Mouse (Mus musculus) CH12.LX (cell line): Measurements from ENCODE around the gene Mitf. TPM values are rescaled to one million over a fixed set of nuclear protein-coding genes. Genes with fewer than 3 reads are reported as not detected.

Experiments used
- DNase-seq: peaks from one replicate; pipeline ENCODE4 v3.0.0-alpha.2; 2013; ENCODE audit errors: extremely low read depth
- H3K27ac ChIP-seq: 2 replicates; pipeline ENCODE4 v1.5.1; 2012; ENCODE audit warnings: low read depth, mild to moderate bottlenecking, control low read depth, moderate library complexity; ENCODE audit not compliant: insufficient read depth
- H3K27me3 ChIP-seq: replicated peaks from 2 replicates; pipeline ENCODE3; 2012; ENCODE audit warnings: inconsistent platforms
- H3K36me3 ChIP-seq, 2 experiments: replicated peaks in 1 of 2; 2 replicates each; pipeline versions ENCODE3 to v1.6.1; 2012; ENCODE audit warnings: inconsistent platforms in 1 of 2, low read length in 1 of 2, mild to moderate bottlenecking in 1 of 2, mixed read lengths in 1 of 2, moderate library complexity in 1 of 2; ENCODE audit not compliant: control insufficient read depth in 1 of 2, insufficient read depth in 1 of 2
- H3K4me1 ChIP-seq, 2 experiments: 2 replicates each; pipeline ENCODE4 v1.6.1; 2012; ENCODE audit warnings: inconsistent platforms in 1 of 2, moderate library complexity in 1 of 2; ENCODE audit not compliant: insufficient read depth in 2 of 2, control insufficient read depth in 1 of 2
- H3K4me2 ChIP-seq: 2 replicates; pipeline ENCODE4 v1.6.1; 2012; ENCODE audit warnings: low read depth, mild to moderate bottlenecking, control low read depth; ENCODE audit not compliant: poor library complexity, insufficient read depth, severe bottlenecking
- H3K4me3 ChIP-seq, 3 experiments: fragments of 150-350 bp in 1 of 3; sonication (generic) in 1 of 3; replicated peaks in 1 of 3; 2 replicates each; pipeline versions ENCODE3 to v1.5.1; 2011 to 2012; ENCODE audit warnings: low read depth in 2 of 3, low read length in 2 of 3, mild to moderate bottlenecking in 2 of 3, moderate library complexity in 2 of 3, control low read depth in 1 of 3, improper control_type of control experiment in 1 of 3, inconsistent platforms in 1 of 3, mixed read lengths in 1 of 3; ENCODE audit not compliant: poor library complexity in 1 of 3
- H3K79me2 ChIP-seq: replicated peaks from 2 replicates; pipeline ENCODE4 v1.6.1; 2012; ENCODE audit warnings: mild to moderate bottlenecking, moderate library complexity; ENCODE audit not compliant: control insufficient read depth, poor library complexity, insufficient read depth, severe bottlenecking; ENCODE audit errors: extremely low read depth
- H3K9ac ChIP-seq: 2 replicates; pipeline ENCODE4 v1.6.1; 2012; ENCODE audit warnings: low read depth, mild to moderate bottlenecking, control low read depth, moderate library complexity; ENCODE audit not compliant: insufficient read depth
- H3K9me3 ChIP-seq: replicated peaks from 2 replicates; pipeline ENCODE3; 2012; ENCODE audit warnings: low read length, inconsistent platforms, mixed read lengths
- BHLHE40 ChIP-seq: IDR thresholded peaks from 2 replicates; pipeline ENCODE4 v1.6.1; 2011; ENCODE audit warnings: mild to moderate bottlenecking, low read depth, low read length, improper control_type of control experiment
- CHD2 ChIP-seq: IDR thresholded peaks from 2 replicates; pipeline ENCODE4 v1.6.1; 2011; ENCODE audit warnings: low read length, improper control_type of control experiment
- CTCF ChIP-seq, 2 experiments: IDR thresholded peaks in 1 of 2; conservative IDR thresholded peaks in 1 of 2; 2 replicates each; pipeline ENCODE4 v1.5.1; 2011 to 2012; ENCODE audit warnings: low read depth in 2 of 2, low read length in 2 of 2, improper control_type of control experiment in 1 of 2, inconsistent platforms in 1 of 2, mild to moderate bottlenecking in 1 of 2, moderate library complexity in 1 of 2
- E2F4 ChIP-seq: IDR thresholded peaks from 2 replicates; pipeline ENCODE4 v1.6.1; 2011; ENCODE audit warnings: low read depth, low read length, improper control_type of control experiment; ENCODE audit not compliant: insufficient replicate concordance
- ELF1 ChIP-seq: IDR thresholded peaks from 2 replicates; pipeline ENCODE4 v1.6.1; 2014; ENCODE audit warnings: low read depth, mild to moderate bottlenecking, inconsistent platforms, low read length, improper control_type of control experiment
- EP300 ChIP-seq: IDR thresholded peaks from 2 replicates; pipeline ENCODE4 v1.6.1; 2011; ENCODE audit warnings: low read length, improper control_type of control experiment
- ETS1 ChIP-seq: conservative IDR thresholded peaks from 2 replicates; pipeline ENCODE4 v1.6.1; 2012; ENCODE audit warnings: low read depth, mild to moderate bottlenecking, inconsistent platforms, low read length, improper control_type of control experiment, moderate library complexity
- HCFC1 ChIP-seq: IDR thresholded peaks from 2 replicates; pipeline ENCODE4 v1.6.1; 2012; ENCODE audit warnings: low read depth, mild to moderate bottlenecking, inconsistent platforms, low read length, improper control_type of control experiment
- MAX ChIP-seq: IDR thresholded peaks from 2 replicates; pipeline ENCODE4 v1.6.1; 2011; ENCODE audit warnings: low read length, improper control_type of control experiment
- MAZ ChIP-seq: IDR thresholded peaks from 2 replicates; pipeline ENCODE4 v1.6.1; 2012; ENCODE audit warnings: low read depth, mild to moderate bottlenecking, inconsistent platforms, low read length, improper control_type of control experiment, moderate library complexity
- MEF2A ChIP-seq: IDR thresholded peaks from 2 replicates; pipeline ENCODE4 v1.6.1; 2014; ENCODE audit warnings: low read depth, mild to moderate bottlenecking, inconsistent platforms, low read length, improper control_type of control experiment, borderline replicate concordance
- PAX5 ChIP-seq: IDR thresholded peaks from 2 replicates; pipeline ENCODE4 v1.6.1; 2012; ENCODE audit warnings: low read length, inconsistent platforms, mixed read lengths
- POLR2AphosphoS2 ChIP-seq: IDR thresholded peaks from 2 replicates; pipeline ENCODE4 v1.6.1; 2011; ENCODE audit warnings: low read depth, low read length, improper control_type of control experiment
- SMC3 ChIP-seq: IDR thresholded peaks from 2 replicates; pipeline ENCODE4 v1.6.1; 2011; ENCODE audit warnings: low read depth, low read length, improper control_type of control experiment
- TBP ChIP-seq: conservative IDR thresholded peaks from 2 replicates; pipeline ENCODE4 v1.6.1; 2011; ENCODE audit warnings: low read depth, low read length, improper control_type of control experiment
- TCF12 ChIP-seq: IDR thresholded peaks from 2 replicates; pipeline ENCODE4 v1.6.1; 2014; ENCODE audit warnings: low read depth, mild to moderate bottlenecking, inconsistent platforms, low read length, improper control_type of control experiment
- UBTF ChIP-seq: IDR thresholded peaks from 2 replicates; pipeline ENCODE4 v1.6.1; 2012; ENCODE audit warnings: low read depth, mild to moderate bottlenecking, inconsistent platforms, low read length, improper control_type of control experiment, moderate library complexity
- ZC3H11A ChIP-seq: IDR thresholded peaks from 2 replicates; pipeline ENCODE4 v1.6.1; 2012; ENCODE audit warnings: low read depth, mild to moderate bottlenecking, inconsistent platforms, low read length, improper control_type of control experiment
- ZKSCAN1 ChIP-seq: IDR thresholded peaks from 2 replicates; pipeline ENCODE4 v1.6.1; 2012; ENCODE audit warnings: low read depth, inconsistent platforms, low read length, improper control_type of control experiment, borderline replicate concordance
- ZMIZ1 ChIP-seq: IDR thresholded peaks from 2 replicates; pipeline ENCODE4 v1.6.1; 2012; ENCODE audit warnings: low read depth, mild to moderate bottlenecking, inconsistent platforms, low read length, improper control_type of control experiment
- dilution Hi-C: fragments of 300-500 bp; cut with MboI; formaldehyde crosslinking; loops from 2 replicates; pipeline ENCODE4 v1.14.3; 2020; ENCODE audit warnings: low sequenced_read_pairs; ENCODE audit not compliant: extremely low pct_unique_long_range_greater_than_20kb, extremely low pct_ligation_motif_present
- in situ Hi-C: fragments of 300-500 bp; cut with MboI; formaldehyde crosslinking; loops from 3 replicates; pipeline ENCODE4 v1.14.3; 2019; ENCODE audit warnings: low sequenced_read_pairs, low pct_ligation_motif_present, low pct_unique_long_range_greater_than_20kb, mixed read lengths
- polyA plus RNA-seq: library from polyadenylated mRNA; unstranded; fragments of >175 nt; gene quantifications from 2 replicates; pipeline ENCODE4 v1.2.1, GENCODE M21; 2012; ENCODE audit warnings: low read depth; ENCODE audit not compliant: insufficient read length
- total RNA-seq, 2 experiments: library from RNA; depleted of rRNA; stranded (reverse); fragments of 300-350 nt in 1 of 2; fragments of >200 nt in 1 of 2; gene quantifications; 2 replicates each; pipeline ENCODE4 v1.2.3; 2012 to 2014

The Mitf gene
- total and polyA plus RNA-seq, 3 experiments = 3.4 to 4.7 (median 3.6) TPM

DNA sequence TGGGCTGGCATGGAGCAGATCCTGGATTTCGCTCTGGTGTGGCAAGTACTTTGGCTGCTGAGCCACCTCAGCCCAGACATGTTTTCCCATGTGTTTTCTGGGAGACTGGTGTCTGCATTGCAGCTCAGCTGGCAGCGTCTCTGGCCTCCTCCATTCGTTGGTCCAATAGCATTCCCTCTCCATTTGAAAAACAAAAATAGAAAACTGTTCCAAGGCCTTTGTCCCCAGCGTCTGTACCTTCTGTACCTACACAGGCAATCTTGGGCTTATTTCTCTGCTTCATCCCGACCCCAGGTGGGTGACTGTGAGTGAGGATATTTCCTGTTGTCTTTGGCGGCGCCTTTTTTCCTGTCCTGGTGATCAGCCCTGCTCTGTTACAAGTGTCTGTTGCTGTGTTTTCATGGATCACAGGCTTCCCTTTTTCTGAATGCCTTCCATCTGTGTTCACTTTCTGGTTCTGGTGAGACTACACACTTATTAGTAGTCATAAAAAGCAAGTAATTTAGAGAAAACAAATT, 109.6 kb downstream of the Mitf start:
- in situ Hi-C loops = no loop called here
- H3K79me2 ChIP-seq = no peaks in the 10 kb centered on the region
- no peak overlapping the region for H3K4me2 ChIP-seq
- no peak overlapping the region for H3K9ac ChIP-seq
- H3K9me3 ChIP-seq = no peaks in the 10 kb centered on the region
- no peaks in the 10 kb centered on the region for H3K4me1 ChIP-seq
- dilution Hi-C loops = no loop called here
- H3K36me3 ChIP-seq = no peaks in the 10 kb centered on the region
- no peak overlapping the region for H3K4me3 ChIP-seq
- no peak for TF ChIP-seq SMC3
- no peak for TF ChIP-seq HCFC1
- TF ChIP-seq EP300 = no peak
- no peak for TF ChIP-seq ZKSCAN1
- TF ChIP-seq BHLHE40 = no peak
- TF ChIP-seq PAX5 = no peak
- TF ChIP-seq UBTF = no peak
- no peak for TF ChIP-seq TBP
- TF ChIP-seq ETS1 = no peak
- no peak for TF ChIP-seq POLR2AphosphoS2
- TF ChIP-seq MAX = no peak
- no peak for TF ChIP-seq CTCF (conservative IDR thresholded peaks at IDR 0.05 in 1 of 2, IDR thresholded peaks at IDR 0.05 in 1 of 2; ENCODE audit: low read depth in 2 of 2, low read length in 2 of 2)
- TF ChIP-seq E2F4 = no peak
- TF ChIP-seq MEF2A = no peak
- no peak for TF ChIP-seq ZC3H11A
- DNase-seq = no peak
- no peak overlapping the region for H3K27ac ChIP-seq
- H3K27me3 ChIP-seq = no peaks in the 10 kb centered on the region

DNA sequence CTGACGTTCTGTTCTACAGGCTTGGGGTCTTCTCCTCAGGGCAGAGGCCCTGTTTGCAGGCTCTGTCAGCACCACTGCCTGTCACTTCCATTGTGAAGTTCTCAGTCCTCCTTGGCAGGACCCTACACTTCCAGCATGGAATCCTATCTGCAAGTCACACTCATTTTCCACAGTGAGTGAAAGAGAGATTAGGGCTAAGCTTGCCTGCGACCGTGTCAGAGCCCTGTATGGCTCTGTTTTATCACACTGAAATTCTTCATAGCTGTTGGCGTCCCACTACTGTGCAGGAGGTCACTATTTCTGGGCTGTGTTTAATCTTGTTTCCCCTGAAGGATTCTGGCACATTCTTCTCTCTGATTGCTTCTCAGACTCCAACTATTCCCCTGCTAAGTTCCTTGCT, 111.2 kb downstream of the Mitf start:
- Histone ChIP-seq H3K79me2 (no peaks in the 10 kb centered on the region), H3K9me3 (no peaks in the 10 kb centered on the region), H3K4me3 (no peak overlapping the region), H3K27me3 (no peaks in the 10 kb centered on the region), H3K4me2 (no peak overlapping the region), H3K9ac (no peak overlapping the region)
- dilution Hi-C loops (no loop called here), in situ Hi-C loops (no loop called here)
- no peak for DNase-seq
- TF ChIP-seq CTCF (conservative IDR thresholded peaks at IDR 0.05 in 1 of 2, IDR thresholded peaks at IDR 0.05 in 1 of 2; ENCODE audit: low read depth in 2 of 2, low read length in 2 of 2) (no peak), ELF1 (no peak), ZMIZ1 (no peak), SMC3 (no peak), MAZ (no peak), CHD2 (no peak), TCF12 (no peak)
- TF ChIP-seq, all 38 proteins: peak for 0
- Histone ChIP-seq H3K4me1 (no peaks in the 10 kb centered on the region), H3K36me3 (no peaks in the 10 kb centered on the region), H3K27ac (no peak overlapping the region)
